Mouse (Mus musculus) adrenal gland, adult 18-20 months (tissue): Measurements from ENCODE around the gene Sgsm1. TPM values are rescaled to one million over a fixed set of nuclear protein-coding genes. Genes with fewer than 3 reads are reported as not detected.

Source experiments
- DNase-seq, 2 experiments: peaks; one replicate each; pipeline ENCODE4 v3.0.0; 2021 to 2022; ENCODE audit warnings: low spot score in 2 of 2
- total RNA-seq, 2 experiments: library from RNA; stranded (reverse); gene quantifications; 1 replicate in 1 of 2; 2 replicates in 1 of 2; pipeline ENCODE4 v1.2.3; 2021

Gene Sgsm1
- total RNA-seq, 2 experiments from 2014 or later: 8.8 to 12.2 TPM

GRCm38 (mm10) chr5:113323784-113324638 is 13.4 kb upstream of the Sgsm1 start:
- DNase-seq: peak in 1 of 2 experiments; percentile 32

DNA sequence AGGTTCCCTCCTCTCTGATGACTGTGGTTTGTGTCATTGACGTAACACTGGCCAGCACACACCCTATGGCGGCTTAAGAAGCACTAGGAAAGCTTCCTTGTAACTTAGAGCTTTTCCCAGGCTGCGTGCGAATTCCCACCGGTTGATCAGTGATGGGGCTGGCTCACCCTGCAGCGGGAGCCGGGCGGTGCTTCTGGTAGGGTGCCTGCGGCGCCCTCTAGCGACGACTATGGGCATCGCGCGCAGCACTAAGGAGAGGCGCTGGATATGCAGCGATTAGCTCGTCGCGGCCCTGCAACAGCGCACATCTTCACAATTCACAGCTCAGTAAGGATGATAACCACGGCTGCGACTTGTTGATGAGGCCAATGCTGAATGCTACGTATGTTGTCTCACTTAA is 3.4 kb upstream of the Sgsm1 start:
- peak; percentile 42 to 57 for DNase-seq

- no peak for DNase-seq
These were observed 852 bp downstream of the Sgsm1 start for GRCm38 (mm10) chr5:113309491-113310376.

GRCm38 (mm10) chr5:113306750-113307477 is 3.7 kb downstream of the Sgsm1 start:
- DNase-seq: no peak

GRCm38 (mm10) chr5:113304527-113304926 is 6.1 kb downstream of the Sgsm1 start:
- no peak for DNase-seq

DNA sequence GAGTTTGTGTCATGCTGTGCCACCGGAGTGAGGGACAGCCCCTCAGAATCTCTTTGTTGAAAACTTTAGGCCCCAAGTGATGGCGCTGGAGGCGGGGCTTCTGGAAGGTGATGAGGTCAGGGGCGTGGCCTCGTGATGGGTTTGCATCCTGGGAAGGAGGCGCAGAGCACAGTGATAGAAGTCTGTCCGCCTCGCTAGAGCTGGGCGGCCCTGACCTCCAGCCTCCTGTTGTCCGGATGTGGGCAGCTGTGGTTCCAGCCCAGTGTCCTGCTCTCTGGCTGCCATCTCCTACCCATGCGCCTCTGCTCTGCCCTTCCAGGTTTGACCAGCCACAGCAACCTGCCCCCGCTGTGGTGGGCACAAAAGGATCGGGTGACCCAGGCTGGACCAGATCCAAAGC is 8.7 kb downstream of the Sgsm1 start:
- DNase-seq: no peak

GRCm38 (mm10) chr5:113300148-113300889 is 10.3 kb downstream of the Sgsm1 start:
- DNase-seq: no peak

DNA sequence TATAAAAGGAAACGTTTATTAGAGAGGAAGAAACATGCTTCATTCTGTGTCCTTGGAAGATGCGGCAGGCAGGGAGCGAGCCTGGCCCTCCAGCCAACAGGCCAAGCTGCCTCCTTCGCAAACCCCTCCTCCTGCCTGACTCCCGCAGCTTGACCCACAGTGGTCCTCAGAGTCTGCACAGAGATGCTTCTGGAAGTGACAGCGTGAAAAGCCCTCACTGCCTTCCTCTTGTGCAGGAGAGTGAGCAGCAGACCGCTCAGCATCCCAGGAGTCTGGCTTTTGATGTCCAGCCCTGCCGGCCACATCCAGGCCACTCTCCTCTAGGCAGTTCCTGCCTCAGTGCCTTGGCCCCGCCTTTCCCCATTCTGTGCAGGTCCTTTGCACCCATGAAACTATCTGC is 11.2 kb downstream of the Sgsm1 start:
- no peak for DNase-seq

DNA sequence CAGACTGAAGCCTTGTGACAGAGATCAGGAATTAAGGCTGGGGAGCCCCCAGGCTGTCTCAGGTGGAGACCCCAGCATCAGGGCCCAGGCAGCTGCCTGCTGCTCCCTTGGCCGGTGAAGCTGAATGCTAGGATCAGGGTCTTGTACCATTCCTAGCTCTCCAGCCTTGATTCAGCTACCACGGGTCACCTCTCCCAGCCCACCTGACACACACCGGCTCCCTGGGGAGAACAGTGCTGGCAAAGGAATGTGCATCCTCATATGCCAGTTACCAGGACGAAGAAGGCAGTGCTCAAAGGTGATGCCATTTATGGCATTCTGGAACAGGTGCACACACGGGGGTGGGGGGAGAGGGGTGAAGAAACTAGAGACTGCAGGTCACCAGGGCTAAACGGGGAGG is 11.8 kb downstream of the Sgsm1 start:
- no peak for DNase-seq

GRCm38 (mm10) chr5:113298040-113298439 is 12.5 kb downstream of the Sgsm1 start:
- DNase-seq: no peak

- no peak for DNase-seq
These were observed 14.8 kb downstream of the Sgsm1 start for GRCm38 (mm10) chr5:113295791-113296190.

- no peak for DNase-seq
These were observed 16.0 kb downstream of the Sgsm1 start for GRCm38 (mm10) chr5:113294575-113294974.

GRCm38 (mm10) chr5:113293446-113293845 is 17.1 kb downstream of the Sgsm1 start:
- DNase-seq: no peak

- DNase-seq: no peak
These were observed 17.8 kb downstream of the Sgsm1 start for GRCm38 (mm10) chr5:113292832-113293231.

DNA sequence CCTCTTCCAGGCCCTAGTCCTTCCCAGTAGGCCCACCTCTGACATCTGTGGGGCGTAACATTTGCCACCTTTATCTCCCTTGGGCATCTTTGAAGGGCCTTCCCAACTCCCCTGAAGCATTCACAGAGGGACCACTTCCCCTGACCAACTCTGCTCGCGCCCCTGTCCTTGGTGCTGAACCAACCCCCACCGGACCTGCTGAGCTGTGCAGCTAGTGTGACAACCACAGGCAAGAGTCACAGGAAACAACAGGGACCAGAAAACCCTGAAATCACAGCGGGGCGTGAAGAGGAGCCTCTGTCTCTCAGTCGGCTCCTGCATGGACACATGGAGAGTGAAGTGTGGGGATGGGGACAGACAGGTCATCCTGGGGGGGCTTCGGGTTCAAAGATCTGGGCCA is 18.4 kb downstream of the Sgsm1 start:
- DNase-seq: no peak

DNA sequence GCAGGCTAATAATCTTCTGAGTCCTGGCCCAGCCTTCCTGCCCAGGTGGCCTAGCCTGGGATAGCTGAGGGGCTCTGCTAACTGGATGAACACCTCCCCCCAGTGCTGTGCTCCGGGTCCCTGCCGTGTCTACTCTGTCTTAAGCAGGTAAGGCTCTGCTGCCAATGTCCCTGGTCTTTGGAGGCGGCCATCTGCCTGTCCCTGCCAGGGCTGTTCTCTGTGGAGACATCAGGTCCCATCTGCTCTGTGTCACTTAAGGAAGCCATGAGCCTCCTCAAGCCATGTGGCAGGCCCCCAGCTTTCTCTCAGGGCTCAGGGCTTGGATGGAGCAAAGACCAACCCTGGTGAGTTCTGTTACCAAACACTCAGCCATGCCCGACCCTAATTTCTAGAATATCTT is 19.5 kb downstream of the Sgsm1 start:
- no peak for DNase-seq

DNA sequence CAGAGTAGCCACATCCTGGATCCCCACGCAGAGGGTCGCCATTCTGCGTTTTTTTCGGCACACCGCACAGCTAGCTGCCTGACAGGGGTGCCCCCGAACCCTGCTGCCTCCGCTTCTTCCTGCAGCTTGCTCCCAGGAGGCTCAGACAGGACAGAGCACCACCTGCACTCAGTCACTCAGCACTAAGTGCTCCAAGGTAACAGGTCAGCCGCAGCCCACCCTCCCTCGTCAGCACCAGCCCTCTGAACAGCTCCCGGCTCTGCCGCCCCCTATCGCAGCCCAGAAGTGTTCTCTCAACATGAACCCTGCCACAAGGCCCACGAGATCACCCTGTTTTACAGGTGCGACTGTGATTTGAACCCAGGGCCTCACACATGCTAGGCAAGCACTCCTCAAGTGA is 20.4 kb downstream of the Sgsm1 start:
- no peak for DNase-seq

- DNase-seq: no peak
These were observed 22.1 kb downstream of the Sgsm1 start for GRCm38 (mm10) chr5:113288490-113288889.

DNA sequence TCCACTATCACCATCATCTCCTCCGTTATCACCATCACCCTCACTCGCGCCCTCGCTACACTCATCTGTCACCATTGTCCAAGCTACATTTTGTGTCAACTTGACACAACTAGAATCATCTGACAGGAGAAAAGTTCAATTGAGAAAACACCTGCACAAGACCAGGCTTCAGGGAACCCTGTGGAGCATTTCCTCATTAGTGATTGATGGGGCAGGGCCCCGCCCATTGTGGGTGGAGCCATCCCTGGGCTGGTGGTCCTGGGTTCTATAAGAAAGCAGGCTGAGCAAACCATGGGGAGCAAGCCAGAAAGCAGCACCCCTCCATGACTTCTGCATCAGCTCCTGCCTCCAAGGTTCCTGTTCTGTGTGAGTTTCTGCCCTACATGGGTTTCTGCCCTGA is 22.8 kb downstream of the Sgsm1 start:
- no peak for DNase-seq
